Mouse (Mus musculus) hindbrain, postnatal 0 days (tissue): ENCODE measurements around the gene Klk1b5. TPM values are rescaled to one million over a fixed set of nuclear protein-coding genes. Genes with fewer than 3 reads are reported as not detected.

Experiments
- ATAC-seq: fragments of 200-750 bp; cut with Nextera tagmentation; 2 replicates; pipeline ENCODE4 v1.8.0; 2017; ENCODE audit warnings: mild to moderate bottlenecking, moderate TSS enrichment, moderate library complexity
- DNase-seq: peaks from one replicate; pipeline ENCODE4 v3.0.0-alpha.2; 2015; ENCODE audit warnings: low spot score
- H3K27ac ChIP-seq: fragments of 300-500 bp; sonication (generic); 2 replicates; pipeline ENCODE4 v1.5.1; 2014; ENCODE audit warnings: mild to moderate bottlenecking
- H3K27me3 ChIP-seq: fragments of 300-500 bp; sonication (generic); 2 replicates; pipeline ENCODE4 v1.6.1; 2014; ENCODE audit warnings: low read length, mixed read lengths; ENCODE audit not compliant: insufficient read depth
- H3K36me3 ChIP-seq: fragments of 300-500 bp; sonication (generic); 2 replicates; pipeline ENCODE4 v1.6.1; 2014; ENCODE audit warnings: low read length, mixed read lengths; ENCODE audit not compliant: insufficient read depth
- H3K4me1 ChIP-seq: fragments of 300-500 bp; sonication (generic); 2 replicates; pipeline ENCODE4 v1.6.1; 2014; ENCODE audit warnings: antibody characterized with exemption, low read length, mixed read lengths; ENCODE audit not compliant: insufficient read depth
- H3K4me2 ChIP-seq: fragments of 300-500 bp; sonication (generic); 2 replicates; pipeline ENCODE4 v1.6.1; 2014; ENCODE audit warnings: low read depth, mild to moderate bottlenecking, low read length, moderate library complexity, mixed read lengths
- H3K4me3 ChIP-seq: fragments of 300-500 bp; sonication (generic); 2 replicates; pipeline ENCODE4 v1.5.1; 2014; ENCODE audit warnings: low read length
- H3K9ac ChIP-seq: fragments of 300-500 bp; sonication (generic); replicated peaks from 2 replicates; pipeline ENCODE4 v1.6.1; 2014; ENCODE audit warnings: mild to moderate bottlenecking, low read length, moderate library complexity, mixed read lengths
- H3K9me3 ChIP-seq: fragments of 300-500 bp; sonication (generic); 2 replicates; pipeline ENCODE4 v1.6.1; 2016; ENCODE audit warnings: low read length, mixed read lengths
- CTCF ChIP-seq: IDR thresholded peaks from 2 replicates; pipeline ENCODE4 v1.5.1; 2016; ENCODE audit warnings: antibody characterized with exemption, control low read depth, low read depth
- WGBS: fragments of 180-500 bp; shearing (Covaris S2); extraction: QIAGEN DNeasy Blood & Tissue Kit; methylation state at CpG from one replicate; pipeline ENCODE4 v1.1.7; 2014; 5-methylcytosine and 5-hydroxymethylcytosine counted together
- polyA plus RNA-seq: library from polyadenylated mRNA; unstranded; fragments of >200 nt; fragmentation: Nextera tagmentation; extraction: Ambion mirVana; gene quantifications from 2 replicates; pipeline ENCODE4 v1.2.1, GENCODE M21; 2015
- total RNA-seq: library from RNA; depleted of rRNA; stranded (reverse); fragments of >200 nt; gene quantifications from 2 replicates; pipeline ENCODE4 v1.2.3, GENCODE M21; 2014; rRNA removed

Klk1b5 gene
- total and polyA plus RNA-seq, 2 experiments from 2014 or later: not detected

DNA sequence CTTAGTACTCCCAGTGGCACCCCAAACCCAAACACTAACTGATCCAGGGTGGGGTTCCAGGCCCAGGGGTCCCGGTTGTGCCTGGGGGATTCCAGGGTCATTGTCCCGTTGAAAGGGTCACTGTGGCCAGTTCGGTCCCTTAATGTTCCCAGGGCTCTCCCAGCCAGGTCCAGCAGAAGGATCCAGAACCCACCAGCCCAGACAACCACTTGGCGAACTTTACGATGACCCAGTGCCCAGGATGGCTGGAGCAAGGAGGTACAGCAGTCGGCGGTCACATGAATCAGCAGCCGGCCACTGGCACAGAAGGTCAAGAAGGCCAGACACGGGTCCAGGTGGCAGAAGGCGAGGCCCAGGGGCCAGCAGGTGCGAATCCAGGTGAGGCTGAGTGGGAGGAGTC lies 52.4 kb downstream of the Klk1b5 start:
- WGBS: 85% methylated on average over 11 of the region's 11 CpGs
- H3K4me3 ChIP-seq: no peak overlapping the region
- DNase-seq (no peak), ATAC-seq (no peak)
- no peaks in the 10 kb centered on the region for H3K9me3 ChIP-seq
- H3K4me2 ChIP-seq: no peak overlapping the region
- no peak for TF ChIP-seq CTCF
- no peaks in the 10 kb centered on the region for H3K27me3 ChIP-seq
- H3K27ac ChIP-seq: no peak overlapping the region
- no peaks in the 10 kb centered on the region for H3K36me3 ChIP-seq
- no peaks in the 10 kb centered on the region for H3K4me1 ChIP-seq
- no peak overlapping the region for H3K9ac ChIP-seq

DNA sequence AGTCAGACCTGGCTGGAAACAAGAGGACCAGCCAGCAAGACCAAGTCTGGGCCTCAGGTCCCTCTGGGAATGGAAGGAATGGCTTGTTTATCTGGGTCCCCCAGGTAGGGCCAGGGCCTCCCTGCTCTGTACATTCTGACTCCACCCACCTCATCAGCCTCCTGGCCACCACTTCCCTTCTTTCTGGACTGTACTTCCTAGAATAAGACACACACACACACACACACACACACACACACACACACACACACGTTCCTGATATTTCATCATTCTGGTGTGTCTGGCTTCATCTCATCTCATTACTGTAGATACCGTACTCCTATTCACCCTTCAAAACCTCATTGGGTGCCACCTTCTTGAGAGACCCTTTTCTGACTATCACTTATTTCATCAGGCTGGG lies 53.7 kb downstream of the Klk1b5 start:
- no peak for TF ChIP-seq CTCF
- Histone ChIP-seq H3K9me3 (no peaks in the 10 kb centered on the region), H3K4me2 (no peak overlapping the region), H3K36me3 (no peaks in the 10 kb centered on the region), H3K4me1 (no peaks in the 10 kb centered on the region), H3K27me3 (no peaks in the 10 kb centered on the region), H3K9ac (no peak overlapping the region), H3K4me3 (no peak overlapping the region), H3K27ac (no peak overlapping the region)
- ATAC-seq (no peak), DNase-seq (no peak)
- 91% methylated on average over 2 of the region's 2 CpGs for WGBS

Other genes starting within 250 kb of the Klk1b5 start
- not detected in 2 replicates for gene Klk1b1, start 249.2 kb upstream of the Klk1b5 start, total RNA-seq
- not detected in 2 replicates for gene Klk1b1, start 249.2 kb upstream of the Klk1b5 start, polyA plus RNA-seq
- not detected in 2 replicates for gene Klk1b9, start 239.9 kb upstream of the Klk1b5 start, total RNA-seq
- gene Klk1b9, start 239.9 kb upstream of the Klk1b5 start, polyA plus RNA-seq: not detected in 2 replicates
- not detected in 2 replicates for gene Klk1b11, start 220.1 kb upstream of the Klk1b5 start, total RNA-seq
- gene Klk1b11, start 220.1 kb upstream of the Klk1b5 start, polyA plus RNA-seq: not detected in 2 replicates
- 0.54 TPM in 1 of 2 replicates, not detected in the other for gene Klk1b26, start 203.8 kb upstream of the Klk1b5 start, total RNA-seq
- not detected in 2 replicates for gene Klk1b26, start 203.8 kb upstream of the Klk1b5 start, polyA plus RNA-seq
- not detected in 2 replicates for gene Klk1b27, start 163.7 kb upstream of the Klk1b5 start, total RNA-seq
- gene Klk1b27, start 163.7 kb upstream of the Klk1b5 start, polyA plus RNA-seq: 0.28 TPM in 1 of 2 replicates, not detected in the other
- not detected in 2 replicates for gene Klk1b21, start 113.6 kb upstream of the Klk1b5 start, total RNA-seq
- not detected in 2 replicates for gene Klk1b21, start 113.6 kb upstream of the Klk1b5 start, polyA plus RNA-seq
- gene Klk1b22, start 103.3 kb upstream of the Klk1b5 start, total RNA-seq: not detected in 2 replicates
- not detected in 2 replicates for gene Klk1b22, start 103.3 kb upstream of the Klk1b5 start, polyA plus RNA-seq
- not detected in 2 replicates for gene Klk1b16, start 79.2 kb upstream of the Klk1b5 start, total RNA-seq
- gene Klk1b16, start 79.2 kb upstream of the Klk1b5 start, polyA plus RNA-seq: not detected in 2 replicates
- gene Klk1b24, start 27.7 kb upstream of the Klk1b5 start, total RNA-seq: not detected in 2 replicates
- gene Klk1b24, start 27.7 kb upstream of the Klk1b5 start, polyA plus RNA-seq: not detected in 2 replicates
- gene Klk1b3, start 17.8 kb upstream of the Klk1b5 start, total RNA-seq: not detected in 2 replicates
- not detected in 2 replicates for gene Klk1b3, start 17.8 kb upstream of the Klk1b5 start, polyA plus RNA-seq
- gene Klk1b4, start 8.5 kb upstream of the Klk1b5 start, total RNA-seq: not detected in 2 replicates
- not detected in 2 replicates for gene Klk1b4, start 8.5 kb upstream of the Klk1b5 start, polyA plus RNA-seq
- not detected in 2 replicates for gene Klk1, start 9.4 kb downstream of the Klk1b5 start, total RNA-seq
- not detected in 2 replicates for gene Klk1, start 9.4 kb downstream of the Klk1b5 start, polyA plus RNA-seq
- gene Gm36864, start 20.2 kb downstream of the Klk1b5 start, total RNA-seq: not detected in 2 replicates
- gene Gm36864, start 20.2 kb downstream of the Klk1b5 start, polyA plus RNA-seq: not detected in 2 replicates
- gene 1700028J19Rik, start 30.8 kb downstream of the Klk1b5 start, total RNA-seq: 1.2 TPM in 1 of 2 replicates, not detected in the other
- 1.6 TPM in 2 replicates for gene 1700028J19Rik, start 30.8 kb downstream of the Klk1b5 start, polyA plus RNA-seq
- gene 2410002F23Rik, start 30.8 kb downstream of the Klk1b5 start, total RNA-seq: 340 and 409 TPM in 2 replicates
- gene 2410002F23Rik, start 30.8 kb downstream of the Klk1b5 start, polyA plus RNA-seq: 239 TPM in 2 replicates
- not detected in 2 replicates for gene Acp4, start 41.4 kb downstream of the Klk1b5 start, total RNA-seq
- gene Acp4, start 41.4 kb downstream of the Klk1b5 start, polyA plus RNA-seq: 0.13 TPM in 1 of 2 replicates, not detected in the other
- not detected in 2 replicates for gene Gm15517, start 45.5 kb downstream of the Klk1b5 start, total RNA-seq
- not detected in 2 replicates for gene Gm15517, start 45.5 kb downstream of the Klk1b5 start, polyA plus RNA-seq
- gene Clec11a, start 91.0 kb downstream of the Klk1b5 start, total RNA-seq: 3.3 and 5.9 TPM in 2 replicates
- gene Clec11a, start 91.0 kb downstream of the Klk1b5 start, polyA plus RNA-seq: 4.4 and 4.5 TPM in 2 replicates
- gene Shank1, start 94.3 kb downstream of the Klk1b5 start, total RNA-seq: 39.0 and 41.8 TPM in 2 replicates
- gene Shank1, start 94.3 kb downstream of the Klk1b5 start, polyA plus RNA-seq: 36.3 and 36.6 TPM in 2 replicates
- gene Syt3, start 168.2 kb downstream of the Klk1b5 start, total RNA-seq: 130 and 154 TPM in 2 replicates
- gene Syt3, start 168.2 kb downstream of the Klk1b5 start, polyA plus RNA-seq: 73.7 and 79.2 TPM in 2 replicates
- 1.4 and 2.3 TPM in 2 replicates for gene 1700008O03Rik, start 169.9 kb downstream of the Klk1b5 start, total RNA-seq
- gene 1700008O03Rik, start 169.9 kb downstream of the Klk1b5 start, polyA plus RNA-seq: 3.3 and 3.6 TPM in 2 replicates
- 562 and 663 TPM in 2 replicates for gene Lrrc4b, start 213.1 kb downstream of the Klk1b5 start, total RNA-seq
- gene Lrrc4b, start 213.1 kb downstream of the Klk1b5 start, polyA plus RNA-seq: 19.6 and 22.7 TPM in 2 replicates
- 10.2 and 15.5 TPM in 2 replicates for gene Aspdh, start 249.4 kb downstream of the Klk1b5 start, total RNA-seq
- 3.1 and 3.8 TPM in 2 replicates for gene Aspdh, start 249.4 kb downstream of the Klk1b5 start, polyA plus RNA-seq